Mouse (Mus musculus) testis, adult 2 months (tissue): ENCODE measurements at regions not wholly inside any gene's neighbourhood (a gene's known extent, or its start where the extent isn't known, plus 50 kb on each side); places are given as distances from the start of the nearest gene placed in this dataset.

Experiments used
- H3K27ac ChIP-seq: fragments of 200-500 bp; 2 replicates; pipeline ENCODE4 v1.5.1; 2012; ENCODE audit warnings: low read depth, low read length; ENCODE audit not compliant: control insufficient read depth, insufficient read depth
- H3K27me3 ChIP-seq: fragments of 200-500 bp; 2 replicates; pipeline ENCODE4 v1.6.1; 2012; ENCODE audit warnings: mild to moderate bottlenecking, low read length, moderate library complexity; ENCODE audit not compliant: control insufficient read depth, insufficient read depth
- H3K36me3 ChIP-seq: fragments of 200-500 bp; 2 replicates; pipeline ENCODE4 v1.6.1; 2012; ENCODE audit warnings: mild to moderate bottlenecking, low read length; ENCODE audit not compliant: control insufficient read depth, insufficient read depth
- H3K4me1 ChIP-seq: fragments of 200-500 bp; 2 replicates; pipeline ENCODE4 v1.6.1; 2012; ENCODE audit warnings: low read length; ENCODE audit not compliant: control insufficient read depth, insufficient read depth
- H3K4me3 ChIP-seq: fragments of 200-500 bp; 2 replicates; pipeline ENCODE4 v1.5.1; 2012; ENCODE audit warnings: low read depth, mild to moderate bottlenecking, low read length, moderate library complexity, mixed read lengths; ENCODE audit not compliant: control insufficient read depth
- CTCF ChIP-seq: fragments of 200-500 bp; IDR thresholded peaks from 2 replicates; pipeline ENCODE4 v1.5.1; 2012; ENCODE audit warnings: low read depth, mild to moderate bottlenecking, inconsistent platforms, low read length, moderate library complexity; ENCODE audit not compliant: control insufficient read depth, insufficient read depth, insufficient replicate concordance
- POLR2A ChIP-seq: fragments of 200-500 bp; IDR thresholded peaks from 2 replicates; pipeline ENCODE4 v1.6.1; 2012; ENCODE audit warnings: low read depth, mild to moderate bottlenecking, inconsistent platforms, low read length, moderate library complexity; ENCODE audit not compliant: control insufficient read depth

DNA sequence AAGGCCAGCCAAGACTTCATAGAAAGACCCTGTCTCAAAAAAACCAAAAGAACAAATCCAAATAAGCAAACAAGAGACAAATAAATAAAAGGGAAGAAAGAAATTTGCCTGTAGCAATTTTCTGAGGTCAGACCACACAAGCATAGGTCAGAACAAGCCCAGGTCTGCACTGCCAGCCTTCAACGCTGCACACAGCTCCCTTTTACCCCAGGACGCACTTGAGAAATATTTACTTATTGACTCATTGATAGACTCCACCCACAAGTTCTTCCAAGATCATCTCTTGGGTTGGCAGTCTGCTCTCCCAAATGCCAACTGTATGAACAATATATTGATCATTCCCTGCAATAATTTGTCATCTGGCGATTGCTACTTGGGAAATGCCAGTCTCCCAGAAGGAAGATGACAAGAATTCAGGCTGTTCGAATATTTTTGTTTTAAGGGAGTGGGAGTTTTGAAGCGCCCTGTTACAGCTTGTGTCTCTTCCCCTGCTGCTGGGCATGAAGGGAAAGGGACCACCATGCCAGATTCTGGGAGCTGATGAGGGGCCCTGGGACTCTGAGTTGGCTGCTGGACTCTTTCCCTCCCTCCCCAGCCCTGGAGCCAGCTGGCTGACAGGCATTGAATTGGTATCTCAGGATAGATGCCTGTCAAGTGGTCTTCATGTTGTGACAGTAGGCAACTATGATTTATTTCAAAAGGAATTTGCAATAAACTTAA is 102.9 kb upstream of the Tle3 start:
- TF ChIP-seq POLR2A (no peak), CTCF (no peak)
- H3K4me3 ChIP-seq, result no peak overlapping the region
- no peaks in the 10 kb centered on the region for H3K36me3 ChIP-seq
- no peaks in the 10 kb centered on the region; the same call in 1 of the 2 replicates for H3K4me1 ChIP-seq
- H3K27ac ChIP-seq, result no peak overlapping the region
- no peaks in the 10 kb centered on the region for H3K27me3 ChIP-seq

DNA sequence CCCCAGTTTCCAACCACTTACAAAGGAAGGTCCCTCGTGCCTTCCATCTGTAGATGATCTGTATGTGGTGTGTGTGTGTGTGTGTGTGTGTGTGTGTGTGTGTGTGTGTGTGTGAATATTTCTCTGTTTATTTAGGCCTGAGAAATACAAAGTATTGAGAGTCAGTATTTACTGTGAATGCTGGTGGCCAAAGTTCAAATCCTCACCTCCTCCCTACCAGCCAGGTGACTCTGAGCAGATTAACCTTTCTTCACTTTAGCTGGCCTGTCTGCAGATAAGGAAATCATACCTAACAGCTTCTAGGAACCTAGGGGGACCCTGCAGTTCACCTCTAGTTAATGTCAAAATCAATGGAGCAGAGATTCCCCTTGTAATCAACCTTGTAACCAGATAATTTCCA is 100.9 kb upstream of the Tle3 start:
- Histone ChIP-seq H3K27ac (no peak overlapping the region), H3K4me1 (no peaks in the 10 kb centered on the region; the same call in 1 of the 2 replicates), H3K27me3 (no peaks in the 10 kb centered on the region), H3K4me3 (no peak overlapping the region), H3K36me3 (no peaks in the 10 kb centered on the region)
- no peak for TF ChIP-seq POLR2A
- TF ChIP-seq CTCF, result no peak

DNA sequence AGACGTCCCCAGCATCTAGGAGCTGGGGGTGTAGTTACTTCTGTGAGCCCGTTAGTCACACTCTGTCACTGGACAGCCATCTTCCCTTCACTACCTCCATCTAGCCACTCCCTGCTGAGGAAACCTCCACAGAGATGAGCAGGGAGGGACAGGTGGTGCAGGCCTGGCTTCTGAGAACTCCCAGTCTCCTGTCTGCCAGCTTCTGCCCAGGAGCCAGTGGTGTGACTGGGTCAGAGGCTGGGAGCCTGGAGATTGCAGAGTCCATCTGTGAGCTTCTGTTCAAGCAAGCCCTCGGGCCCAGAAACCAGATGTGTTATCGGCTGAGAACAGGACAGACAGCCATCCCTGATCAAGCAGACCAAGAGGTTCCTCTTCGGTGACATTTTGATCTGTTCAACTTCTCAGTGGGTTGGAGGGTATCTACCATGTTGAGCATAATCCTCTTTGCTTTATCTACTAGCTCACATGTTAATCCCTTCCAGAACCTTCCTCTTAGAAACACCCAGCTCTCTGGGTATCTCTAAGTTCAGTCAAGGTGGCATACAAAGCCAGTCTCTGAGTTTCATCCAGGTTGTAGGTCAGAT is 100.3 kb upstream of the Tle3 start:
- no peak for TF ChIP-seq POLR2A
- Histone ChIP-seq H3K27me3 (no peaks in the 10 kb centered on the region), H3K4me1 (no peaks in the 10 kb centered on the region; the same call in 1 of the 2 replicates), H3K36me3 (no peaks in the 10 kb centered on the region), H3K27ac (no peak overlapping the region), H3K4me3 (no peak overlapping the region)

DNA sequence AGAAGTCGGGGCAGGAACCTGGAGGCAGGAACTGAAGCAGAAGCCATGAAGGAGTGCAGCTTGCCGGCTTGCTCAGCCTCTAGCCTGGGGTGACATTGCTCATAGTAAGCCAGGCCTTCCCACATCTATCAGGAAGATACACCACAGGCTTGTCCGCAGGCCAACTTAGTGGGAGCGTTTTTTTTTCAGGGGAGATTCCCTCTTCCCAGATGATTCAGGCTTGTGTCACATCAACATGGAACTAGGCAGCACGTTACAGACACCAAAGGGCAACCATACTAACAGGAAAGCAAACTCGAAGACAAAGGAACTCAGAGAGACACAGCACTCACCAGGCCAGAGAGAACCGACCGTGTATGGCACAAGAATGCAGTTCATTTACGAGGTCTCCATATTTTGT is 98.1 kb upstream of the Tle3 start:
- H3K27me3 ChIP-seq, result no peaks in the 10 kb centered on the region
- H3K4me1 ChIP-seq, result no peaks in the 10 kb centered on the region
- H3K4me3 ChIP-seq, result no peak overlapping the region
- TF ChIP-seq POLR2A (no peak), CTCF (no peak)
- H3K27ac ChIP-seq, result no peak overlapping the region
- no peaks in the 10 kb centered on the region for H3K36me3 ChIP-seq

DNA sequence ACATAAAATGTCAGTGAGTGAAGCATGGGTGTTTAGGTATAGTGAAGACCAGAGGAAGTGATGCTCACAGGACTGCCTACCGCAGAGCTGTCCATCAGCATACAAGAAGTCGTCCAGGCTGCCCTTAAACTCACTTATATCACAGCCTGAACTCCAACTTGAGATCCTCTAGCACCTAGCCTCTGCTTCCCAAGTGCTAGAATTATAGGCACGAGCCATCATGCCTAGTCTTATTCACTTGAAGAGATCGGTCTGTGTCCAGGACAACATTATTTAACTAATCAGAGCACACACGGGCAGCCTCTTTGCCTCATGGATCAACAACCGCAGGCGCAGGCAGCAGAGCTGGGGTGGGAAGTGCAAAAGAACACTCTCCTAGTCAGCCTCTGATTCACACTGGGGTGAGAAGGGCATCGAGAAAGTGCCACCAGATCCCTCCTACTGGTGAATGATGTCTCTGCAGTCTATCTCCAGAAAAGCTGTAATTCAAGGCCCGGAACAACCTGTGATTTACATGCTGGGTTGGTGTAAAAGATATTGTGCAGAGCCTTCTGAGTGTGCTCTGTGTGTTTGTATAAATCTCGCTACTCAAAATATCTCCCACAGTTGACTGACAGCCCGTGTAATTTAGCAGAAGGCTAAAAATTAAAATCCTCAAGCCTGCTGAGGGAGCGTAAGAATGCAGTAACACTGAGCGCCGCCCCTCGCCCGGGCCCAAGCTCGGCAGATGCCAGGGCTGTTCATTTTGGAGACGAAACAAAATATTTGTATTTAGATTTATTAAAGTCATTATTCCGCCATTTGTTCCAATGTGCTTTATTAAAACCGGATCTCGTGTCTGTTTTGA is 94.6 kb upstream of the Tle3 start:
- H3K4me3 ChIP-seq, result no peak overlapping the region
- no peaks in the 10 kb centered on the region for H3K36me3 ChIP-seq
- no peaks in the 10 kb centered on the region for H3K27me3 ChIP-seq
- TF ChIP-seq POLR2A, result no peak
- TF ChIP-seq CTCF, result no peak
- H3K27ac ChIP-seq, result no peak overlapping the region
- no peaks in the 10 kb centered on the region for H3K4me1 ChIP-seq

DNA sequence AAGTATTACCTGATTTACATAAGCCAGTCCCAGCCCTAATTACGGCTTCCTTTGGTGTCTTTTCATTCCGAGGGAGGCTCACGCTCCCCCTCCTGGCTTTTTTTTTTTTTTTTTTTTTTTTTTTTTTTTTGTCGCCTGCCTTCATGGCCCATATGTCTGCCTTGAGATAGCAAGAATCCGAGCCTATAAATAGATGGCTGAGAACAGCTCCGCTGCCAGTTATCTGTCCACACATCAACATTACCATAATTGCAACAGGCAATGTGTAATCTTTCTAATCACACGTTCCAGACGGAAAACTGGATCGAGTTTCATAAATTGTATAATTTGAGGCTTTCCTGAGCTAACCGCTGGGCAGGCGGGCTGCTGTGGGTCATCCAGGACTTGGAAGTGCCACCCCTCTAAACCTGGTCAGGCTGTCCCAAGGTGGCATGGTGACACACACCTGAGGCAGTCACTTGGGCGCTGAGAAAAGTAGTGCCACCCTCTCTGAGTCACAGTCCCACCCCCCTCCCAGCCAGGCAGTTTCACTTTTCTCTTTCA is 93.9 kb upstream of the Tle3 start:
- TF ChIP-seq POLR2A (no peak), CTCF (no peak)
- H3K27ac ChIP-seq, result no peak overlapping the region
- no peaks in the 10 kb centered on the region for H3K4me1 ChIP-seq
- no peaks in the 10 kb centered on the region for H3K27me3 ChIP-seq
- no peak overlapping the region for H3K4me3 ChIP-seq
- H3K36me3 ChIP-seq, result no peaks in the 10 kb centered on the region

DNA sequence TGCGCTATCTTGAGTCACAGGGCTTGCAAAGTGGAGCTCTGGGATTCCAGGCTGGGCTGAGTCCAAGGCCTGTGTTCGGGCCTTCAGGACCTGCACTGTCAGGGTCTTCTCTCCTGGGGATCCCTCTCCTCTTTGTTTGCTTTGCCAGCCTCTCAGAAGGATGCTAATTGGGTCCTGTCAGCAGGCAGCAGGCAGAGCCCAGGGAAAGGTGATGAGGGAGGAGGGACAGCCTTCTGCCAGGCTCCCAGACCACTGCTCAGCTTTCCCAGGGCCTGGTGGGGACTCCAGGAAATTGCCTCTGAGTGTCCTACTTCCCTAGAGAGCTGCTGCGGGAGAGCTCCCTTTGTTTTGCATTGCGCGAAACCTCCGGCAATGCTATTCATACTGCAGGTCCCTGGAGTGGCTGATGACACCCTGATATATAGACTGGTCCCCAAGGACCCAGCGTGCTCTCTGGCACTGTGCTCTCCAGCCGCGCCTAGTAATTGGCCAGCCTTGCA is 93.1 kb upstream of the Tle3 start:
- no peak for TF ChIP-seq CTCF
- no peak for TF ChIP-seq POLR2A
- Histone ChIP-seq H3K27me3 (no peaks in the 10 kb centered on the region), H3K27ac (no peak overlapping the region), H3K4me3 (no peak overlapping the region), H3K36me3 (no peaks in the 10 kb centered on the region), H3K4me1 (no peaks in the 10 kb centered on the region)
